Mouse (Mus musculus) heart, embryonic 13.5 days (tissue): ENCODE data around the gene Bnip3. TPM values are rescaled to one million over a fixed set of nuclear protein-coding genes. Genes with fewer than 3 reads are reported as not detected.

Experiments used
- ATAC-seq: fragments of 200-750 bp; cut with Nextera tagmentation; 2 replicates; pipeline ENCODE4 v1.8.0; 2017; ENCODE audit warnings: moderate TSS enrichment; ENCODE audit not compliant: insufficient number of reproducible peaks, low FRiP score, low TSS enrichment; ENCODE audit errors: extremely low read depth
- H3K27ac ChIP-seq: fragments of 300-500 bp; sonication (generic); replicated peaks from 2 replicates; pipeline ENCODE4 v1.5.1; 2015; ENCODE audit warnings: moderate library complexity, mild to moderate bottlenecking, inconsistent platforms
- H3K27me3 ChIP-seq: fragments of 300-500 bp; sonication (generic); replicated peaks from 2 replicates; pipeline ENCODE4 v1.6.1; 2015; ENCODE audit warnings: mild to moderate bottlenecking, inconsistent platforms
- H3K36me3 ChIP-seq: fragments of 300-500 bp; sonication (generic); 2 replicates; pipeline ENCODE4 v1.6.1; 2015; ENCODE audit warnings: mild to moderate bottlenecking, inconsistent platforms
- H3K4me1 ChIP-seq: fragments of 300-500 bp; sonication (generic); 2 replicates; pipeline ENCODE4 v1.6.1; 2015; ENCODE audit warnings: inconsistent platforms
- H3K4me2 ChIP-seq: fragments of 300-500 bp; sonication (generic); 2 replicates; pipeline ENCODE4 v1.6.1; 2015; ENCODE audit warnings: inconsistent platforms, mild to moderate bottlenecking, moderate library complexity
- H3K4me3 ChIP-seq: fragments of 300-500 bp; sonication (generic); 2 replicates; pipeline ENCODE4 v1.5.1; 2015; ENCODE audit warnings: moderate library complexity, mild to moderate bottlenecking, inconsistent platforms
- H3K9ac ChIP-seq: fragments of 300-500 bp; sonication (generic); 2 replicates; pipeline ENCODE4 v1.6.1; 2015; ENCODE audit warnings: inconsistent platforms, mild to moderate bottlenecking, moderate library complexity
- H3K9me3 ChIP-seq: fragments of 300-500 bp; sonication (generic); 2 replicates; pipeline ENCODE4 v1.6.1; 2016; ENCODE audit warnings: inconsistent platforms
- WGBS: fragments of 180-500 bp; shearing (Covaris S2); methylation state at CpG from one replicate; pipeline ENCODE4 v1.1.7; 2015; ENCODE audit warnings: mixed read lengths; 5-methylcytosine and 5-hydroxymethylcytosine counted together
- polyA plus RNA-seq: library from polyadenylated mRNA; unstranded; fragments of >200 nt; fragmentation: Nextera tagmentation; extraction: Ambion mirVana; gene quantifications from 2 replicates; pipeline ENCODE4 v1.2.1, GENCODE M21; 2015

Gene Bnip3
- polyA plus RNA-seq, 1 experiment from 2014 or later, result 282 TPM

DNA sequence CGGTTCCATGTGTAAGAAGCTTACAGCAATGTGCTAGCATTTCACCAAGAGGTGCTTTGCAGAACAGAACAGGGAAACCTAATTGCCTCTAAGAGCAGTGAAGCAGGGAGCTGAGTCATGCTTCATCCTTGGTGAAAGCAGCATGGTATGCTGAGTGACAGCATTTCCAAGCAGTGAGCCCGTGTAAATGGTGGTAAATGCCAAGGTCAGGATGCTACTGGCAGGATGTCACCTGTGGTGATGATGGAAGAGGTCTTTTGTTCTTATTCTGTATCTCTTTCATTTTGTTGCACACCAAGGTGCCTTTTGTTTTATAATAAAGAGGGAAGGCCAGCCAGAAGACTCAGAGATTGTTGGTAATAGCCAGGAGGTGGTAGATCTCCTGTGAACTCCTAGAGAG is 52.6 kb downstream of the Bnip3 start:
- H3K4me2 ChIP-seq, result no peak overlapping the region
- H3K4me3 ChIP-seq, result no peak overlapping the region
- H3K9me3 ChIP-seq, result no peaks in the 10 kb centered on the region
- no peak overlapping the region for H3K9ac ChIP-seq
- H3K27me3 ChIP-seq, result no peaks in the 10 kb centered on the region
- ATAC-seq, result no peak
- peaks cover 80% of the 10 kb centered on the region for H3K36me3 ChIP-seq
- H3K4me1 ChIP-seq, result peaks cover 5% of the 10 kb centered on the region
- 57% methylated on average over 2 of the region's 2 CpGs for WGBS
- H3K27ac ChIP-seq, result no peak overlapping the region

DNA sequence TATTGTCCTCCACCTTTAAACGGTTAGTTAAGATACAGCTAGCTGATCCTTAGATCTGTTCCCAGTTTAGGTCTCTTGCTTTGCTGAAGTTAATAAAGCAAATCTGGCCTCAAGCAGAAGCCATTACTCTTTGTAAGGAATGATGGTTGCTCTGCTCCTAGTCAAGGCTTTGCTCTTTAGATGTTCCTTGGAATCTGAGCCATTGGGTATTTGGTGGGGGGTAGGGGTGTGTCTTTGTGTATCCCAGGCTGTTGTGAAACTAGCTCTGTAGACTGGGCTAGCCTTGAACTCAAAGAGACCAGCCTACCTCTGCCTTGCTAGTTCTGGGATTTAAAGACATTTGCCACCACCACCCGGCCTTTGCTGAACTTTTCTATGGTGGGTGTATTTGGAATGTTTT is 55.1 kb downstream of the Bnip3 start:
- no peak overlapping the region for H3K4me3 ChIP-seq
- H3K36me3 ChIP-seq, result peaks cover 80% of the 10 kb centered on the region
- no peak for ATAC-seq
- 89% methylated on average over 2 of the region's 2 CpGs for WGBS
- no peak overlapping the region for H3K9ac ChIP-seq
- peaks cover 16% of the 10 kb centered on the region for H3K4me1 ChIP-seq
- H3K4me2 ChIP-seq, result no peak overlapping the region
- no peak overlapping the region for H3K27ac ChIP-seq
- H3K27me3 ChIP-seq, result no peaks in the 10 kb centered on the region
- H3K9me3 ChIP-seq, result no peaks in the 10 kb centered on the region

DNA sequence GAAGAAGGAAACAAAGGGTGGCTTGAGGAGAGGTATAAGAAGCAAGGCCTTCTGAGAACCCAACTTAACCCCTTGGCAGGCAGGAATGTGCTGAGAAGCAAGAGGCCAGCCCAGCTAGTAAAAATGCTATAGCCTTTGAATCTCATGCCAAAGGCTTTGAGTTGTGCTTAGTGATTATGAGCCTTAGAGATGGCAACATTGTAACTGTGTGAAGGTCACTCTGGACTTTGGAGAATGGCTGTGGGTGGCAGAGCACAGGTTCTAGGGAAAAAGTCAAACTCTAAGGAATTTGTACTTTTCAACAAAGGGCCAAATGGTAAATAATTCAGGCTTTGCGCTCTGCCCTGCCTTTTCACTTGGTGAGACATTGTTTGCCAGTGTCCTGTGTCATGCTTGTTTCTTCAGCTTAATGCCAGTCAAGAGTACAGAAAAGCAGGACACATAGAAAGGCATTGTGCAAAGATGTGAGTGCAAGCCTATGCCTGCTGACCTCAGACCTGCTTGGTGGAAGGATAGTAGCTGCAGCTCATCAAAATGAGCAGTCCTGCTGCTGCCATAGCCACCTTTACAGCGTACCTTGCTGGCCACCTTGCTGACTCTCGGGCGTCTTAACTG is 55.8 kb downstream of the Bnip3 start:
- no peak for ATAC-seq
- 94% methylated on average over 4 of the region's 4 CpGs for WGBS
- Histone ChIP-seq H3K27me3 (no peaks in the 10 kb centered on the region), H3K4me2 (no peak overlapping the region), H3K27ac (no peak overlapping the region), H3K9me3 (no peaks in the 10 kb centered on the region), H3K4me1 (peaks cover 18% of the 10 kb centered on the region), H3K4me3 (no peak overlapping the region), H3K36me3 (peaks cover 76% of the 10 kb centered on the region), H3K9ac (no peak overlapping the region)

DNA sequence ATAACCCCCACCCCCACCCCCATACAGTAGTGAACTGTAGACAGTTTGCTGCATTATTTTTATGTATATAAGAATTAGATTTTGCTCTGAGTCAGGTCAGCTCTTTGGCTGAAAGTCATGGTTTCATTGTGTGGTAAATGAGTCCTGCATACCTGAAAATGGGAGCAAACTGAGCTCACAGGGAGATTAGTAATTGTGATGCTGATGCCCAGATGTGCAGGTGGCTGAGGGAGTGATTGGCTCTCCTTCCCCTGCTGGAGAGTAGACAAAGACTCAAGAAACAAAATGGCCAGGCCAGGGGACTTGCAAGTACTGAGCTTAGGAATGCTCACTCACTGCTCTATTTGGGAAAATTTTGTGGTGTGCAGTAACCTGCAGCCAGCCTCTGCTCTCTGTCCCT is 59.2 kb downstream of the Bnip3 start:
- H3K9me3 ChIP-seq, result no peaks in the 10 kb centered on the region
- H3K4me2 ChIP-seq, result no peak overlapping the region
- no peaks in the 10 kb centered on the region for H3K27me3 ChIP-seq
- H3K4me3 ChIP-seq, result no peak overlapping the region
- no peak overlapping the region for H3K27ac ChIP-seq
- peaks cover 57% of the 10 kb centered on the region for H3K36me3 ChIP-seq
- H3K9ac ChIP-seq, result no peak overlapping the region
- H3K4me1 ChIP-seq, result peaks cover 32% of the 10 kb centered on the region
- ATAC-seq, result no peak

DNA sequence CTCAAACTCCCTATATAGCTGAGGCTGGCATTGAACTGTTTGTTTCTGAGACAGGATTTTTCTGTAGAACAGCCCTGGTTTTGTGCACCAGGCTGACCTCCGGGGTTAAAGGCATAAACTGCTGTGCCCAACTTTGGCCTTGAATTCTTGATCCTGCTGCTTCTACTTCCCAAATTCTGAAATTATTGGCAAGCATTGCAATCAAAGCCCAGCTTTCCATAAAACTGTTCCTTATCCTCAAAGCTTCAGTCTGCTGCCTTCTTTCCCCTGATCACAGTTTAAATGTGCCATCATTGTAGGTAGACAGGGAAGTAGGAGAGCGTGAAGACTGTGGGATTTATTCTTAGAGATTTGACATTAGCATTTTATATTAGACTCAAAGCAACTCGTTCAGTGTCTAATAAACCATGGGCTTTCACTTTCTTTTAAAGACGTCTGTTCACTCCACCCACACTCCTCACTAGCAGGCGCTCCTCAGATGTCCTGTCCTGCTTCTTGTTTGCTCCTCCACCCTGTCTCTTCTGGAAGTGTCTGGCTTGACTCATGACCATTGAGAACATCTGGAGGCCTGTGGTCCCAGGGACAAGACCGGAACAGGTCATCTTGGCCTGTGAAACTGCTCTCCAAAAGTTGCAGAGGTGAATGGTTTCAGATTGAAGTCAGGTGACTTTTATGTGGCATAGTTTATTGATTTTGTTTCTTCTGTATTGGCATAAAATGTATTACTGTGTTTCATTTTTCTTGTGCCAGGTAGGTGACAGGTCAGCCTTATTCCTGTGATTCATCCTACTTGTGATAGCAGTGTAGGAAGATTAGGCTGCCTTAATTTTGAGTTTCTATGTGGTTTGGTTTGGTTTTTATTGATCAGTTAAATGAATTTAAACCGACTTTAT is 61.0 kb downstream of the Bnip3 start:
- peaks cover 50% of the 10 kb centered on the region for H3K4me1 ChIP-seq
- WGBS, result 73% methylated on average over 7 of the region's 7 CpGs
- no peaks in the 10 kb centered on the region for H3K27me3 ChIP-seq
- H3K4me2 ChIP-seq, result peak overlapping the region; percentile 97
- H3K9ac ChIP-seq, result peak overlapping the region; percentile 99
- no peaks in the 10 kb centered on the region for H3K9me3 ChIP-seq
- peaks cover 40% of the 10 kb centered on the region for H3K36me3 ChIP-seq
- no peak overlapping the region for H3K27ac ChIP-seq
- no peak for ATAC-seq
- H3K4me3 ChIP-seq, result peak overlapping the region; percentile 99

DNA sequence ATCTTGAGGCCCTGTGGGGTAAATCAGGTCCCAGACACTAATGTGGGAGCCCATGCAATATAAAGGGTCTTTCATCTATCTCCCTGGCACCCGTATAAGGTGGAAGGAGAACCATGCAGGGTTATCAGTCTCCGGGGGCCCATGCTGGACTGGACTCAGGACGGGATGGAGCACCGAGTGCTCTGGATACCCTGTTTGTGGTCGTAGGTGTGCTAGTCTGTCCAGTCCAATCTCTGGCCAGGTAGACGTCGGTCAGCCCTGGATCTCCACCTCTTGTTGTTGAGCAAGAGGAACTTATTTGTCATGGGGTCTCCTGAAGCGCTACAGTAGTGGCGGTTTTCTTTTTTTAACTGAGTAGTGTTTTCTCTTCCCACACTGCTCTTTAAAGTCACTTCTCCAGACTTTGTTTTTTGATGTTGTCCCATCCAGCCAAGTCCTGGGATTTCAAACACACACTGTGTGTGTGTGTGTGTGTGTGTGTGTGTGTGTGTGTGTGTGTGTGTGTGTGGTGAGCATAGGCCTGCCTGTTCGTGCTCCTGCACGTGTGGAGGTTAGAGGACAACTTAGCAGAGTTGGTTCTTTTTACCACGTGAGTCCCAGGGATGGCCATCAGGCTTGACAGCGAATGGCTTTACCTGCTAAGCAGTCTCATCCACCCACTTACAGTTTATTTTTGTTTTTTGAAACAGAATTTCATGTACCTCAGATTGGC is 61.8 kb downstream of the Bnip3 start:
- Histone ChIP-seq H3K9me3 (no peaks in the 10 kb centered on the region), H3K36me3 (peaks cover 35% of the 10 kb centered on the region), H3K27ac (peak overlapping the region; percentile 94), H3K4me3 (peak overlapping the region; percentile 99), H3K4me1 (peaks cover 50% of the 10 kb centered on the region), H3K4me2 (peak overlapping the region; percentile 97), H3K9ac (peak overlapping the region; percentile 99), H3K27me3 (no peaks in the 10 kb centered on the region)
- 29% methylated on average over 13 of the region's 13 CpGs for WGBS
- no peak for ATAC-seq

DNA sequence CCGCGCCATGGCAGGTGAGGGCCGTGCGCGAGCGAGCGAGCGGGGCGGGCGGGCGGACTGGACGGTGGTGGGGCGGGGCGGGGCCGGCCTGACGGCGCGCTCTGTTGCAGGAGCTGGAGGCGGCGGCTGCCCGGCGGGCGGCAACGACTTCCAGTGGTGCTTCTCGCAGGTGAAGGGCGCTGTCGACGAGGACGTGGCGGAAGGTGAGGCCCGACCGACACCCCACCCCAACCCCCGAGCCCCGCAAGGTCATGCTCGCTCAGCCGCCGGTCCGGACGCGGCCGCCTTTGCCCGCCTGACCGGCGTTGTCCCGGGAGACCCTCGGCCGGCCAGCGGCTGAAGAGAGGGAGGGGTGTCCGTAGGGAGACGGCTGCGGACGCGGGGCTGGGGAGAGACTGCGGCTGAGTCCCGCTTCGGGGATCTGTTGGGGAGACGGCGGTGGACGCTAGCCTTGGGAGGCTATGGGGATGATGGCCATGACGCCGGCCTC is 62.8 kb downstream of the Bnip3 start:
- Histone ChIP-seq H3K4me1 (peaks cover 50% of the 10 kb centered on the region), H3K27ac (peak overlapping the region; percentile 94), H3K27me3 (no peaks in the 10 kb centered on the region), H3K4me2 (peak overlapping the region; percentile 97), H3K4me3 (peak overlapping the region; percentile 99), H3K36me3 (peaks cover 27% of the 10 kb centered on the region), H3K9ac (peak overlapping the region; percentile 99), H3K9me3 (no peaks in the 10 kb centered on the region)
- under 1% methylated on average over 54 of the region's 61 CpGs for WGBS
- ATAC-seq, result peak; percentile 82

DNA sequence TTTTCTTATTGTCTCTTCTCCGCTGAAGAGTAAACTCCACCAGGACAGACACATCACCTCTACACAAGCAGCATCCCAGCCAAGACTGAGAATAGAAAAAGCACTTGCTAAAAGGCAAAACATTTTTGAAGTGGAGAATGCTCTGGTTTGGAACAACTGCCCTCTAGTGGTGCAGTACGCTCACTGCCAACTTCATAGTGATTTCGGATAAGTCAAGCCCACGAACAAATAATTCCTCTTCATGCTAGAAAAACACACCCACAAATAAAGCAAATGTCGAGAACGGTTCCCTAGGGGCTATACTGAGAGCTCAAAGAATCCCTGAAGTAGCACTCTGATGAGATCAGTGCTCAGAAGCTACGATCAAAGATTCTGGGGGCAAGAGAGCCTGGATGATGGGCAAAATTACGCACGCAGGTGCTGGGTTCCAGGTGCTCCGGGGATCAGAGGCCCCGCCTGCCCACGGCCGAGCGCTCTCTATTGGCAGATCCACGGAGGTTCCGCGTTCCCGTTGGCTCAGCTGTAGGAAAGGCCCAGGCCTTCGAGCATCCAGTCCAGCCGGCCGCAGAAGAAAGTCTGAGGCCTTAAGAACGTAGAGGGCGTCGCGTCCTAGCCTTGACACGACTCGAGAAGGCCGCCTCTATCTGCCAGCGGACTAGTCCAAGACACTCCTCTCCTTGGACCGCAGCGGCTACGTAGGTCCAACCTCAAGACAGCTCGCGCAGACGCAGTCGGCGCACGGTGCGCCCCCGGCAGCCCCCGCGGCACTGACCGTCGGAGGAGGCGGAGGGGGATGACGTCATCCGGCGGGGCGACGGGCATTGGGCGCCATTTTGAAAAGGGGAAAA is 63.6 kb downstream of the Bnip3 start, which contains the start of the genes Ppp2r2d and Mapk1ip1:
TSS of gene Ppp2r2d (plus strand) at position 536 of the 848 bp plus-strand sequence.
TSS of gene Mapk1ip1 (minus strand) at position 730 of the 848 bp plus-strand sequence.
- H3K9me3 ChIP-seq, result no peaks in the 10 kb centered on the region
- ATAC-seq, result peak; percentile 90
- H3K27ac ChIP-seq, result peak within 1 kb of the TSS; percentile 94
- peak within 1 kb of the TSS; percentile 99 for H3K4me3 ChIP-seq
- H3K9ac ChIP-seq, result peak within 1 kb of the TSS; percentile 99
- H3K4me2 ChIP-seq, result peak within 1 kb of the TSS; percentile 97
- WGBS, result under 1% methylated on average over 50 of the region's 51 CpGs
- H3K4me1 ChIP-seq, result peaks cover 50% of the 10 kb centered on the region
- H3K36me3 ChIP-seq, result peaks cover 23% of the 10 kb centered on the region
- H3K27me3 ChIP-seq, result no peaks in the 10 kb centered on the region

DNA sequence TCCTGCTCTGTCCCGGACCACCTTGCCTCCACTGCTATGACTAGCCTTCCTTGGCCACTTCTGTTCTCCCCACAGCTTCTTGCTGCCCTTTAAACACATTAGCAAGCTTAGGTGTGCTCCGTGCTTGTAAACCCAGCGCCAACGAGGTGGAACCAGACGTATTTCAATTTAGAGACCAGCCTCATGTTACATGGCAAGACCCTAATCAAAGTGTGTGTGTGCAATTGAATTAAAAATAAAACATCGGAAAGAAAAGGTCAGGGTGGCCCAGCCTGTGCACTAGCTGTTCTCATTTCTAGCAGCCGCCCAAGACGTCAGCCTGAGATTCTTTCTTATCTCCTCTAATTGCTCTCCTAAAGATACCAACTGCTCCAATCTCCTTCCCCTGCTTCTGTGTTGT is 64.2 kb downstream of the Bnip3 start:
- H3K9ac ChIP-seq, result peak overlapping the region; percentile 99
- ATAC-seq, result no peak
- 34% methylated on average over 8 of the region's 8 CpGs for WGBS
- peak overlapping the region; percentile 94 for H3K27ac ChIP-seq
- peaks cover 17% of the 10 kb centered on the region for H3K36me3 ChIP-seq
- H3K4me3 ChIP-seq, result peak overlapping the region; percentile 99
- no peaks in the 10 kb centered on the region for H3K27me3 ChIP-seq
- H3K9me3 ChIP-seq, result no peaks in the 10 kb centered on the region
- peak overlapping the region; percentile 97 for H3K4me2 ChIP-seq
- H3K4me1 ChIP-seq, result peaks cover 44% of the 10 kb centered on the region

DNA sequence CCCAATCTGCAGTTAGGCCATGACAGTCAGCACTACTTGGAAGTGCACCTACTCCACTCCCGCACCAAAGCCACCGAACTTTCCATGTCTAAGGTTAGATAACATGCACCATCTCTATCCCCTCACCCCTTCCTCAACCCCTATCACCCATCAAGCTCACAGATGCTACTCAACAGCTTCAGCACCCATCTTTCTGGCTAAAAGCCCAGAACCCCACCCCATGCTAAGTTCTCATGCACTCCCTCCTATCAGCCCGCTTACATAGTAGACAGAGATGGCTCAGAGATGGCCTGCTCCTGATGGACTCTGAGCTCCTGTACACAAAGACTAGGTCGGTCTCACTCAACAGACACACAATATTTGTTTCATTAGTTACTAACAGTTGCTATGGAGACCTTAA is 65.9 kb downstream of the Bnip3 start:
- 82% methylated on average over 4 of the region's 4 CpGs for WGBS
- H3K27me3 ChIP-seq, result no peaks in the 10 kb centered on the region
- ATAC-seq, result no peak
- no peaks in the 10 kb centered on the region for H3K9me3 ChIP-seq
- H3K27ac ChIP-seq, result no peak overlapping the region
- no peak overlapping the region for H3K4me2 ChIP-seq
- no peak overlapping the region; the same call in 1 of the 2 replicates for H3K9ac ChIP-seq
- H3K36me3 ChIP-seq, result peaks cover 6% of the 10 kb centered on the region
- peaks cover 36% of the 10 kb centered on the region for H3K4me1 ChIP-seq
- no peak overlapping the region for H3K4me3 ChIP-seq
